Mouse (Mus musculus) midbrain, embryonic 12.5 days (tissue): ENCODE measurements at regions not wholly inside any gene's neighbourhood (a gene's known extent, or its start where the extent isn't known, plus 50 kb on each side); places are given as distances from the start of the nearest gene placed in this dataset.
A peak's percentile ranks its signal among the peaks of the same experiment; 100 is the strongest.

Source experiments
- ATAC-seq: fragments of 200-750 bp; cut with Nextera tagmentation; 2 replicates; pipeline ENCODE4 v1.8.0; 2017; ENCODE audit warnings: low read depth, moderate TSS enrichment, moderate library complexity; ENCODE audit not compliant: low FRiP score
- H3K27ac ChIP-seq: fragments of 300-500 bp; sonication (generic); replicated peaks from 2 replicates; pipeline ENCODE4 v1.5.1; 2016; ENCODE audit warnings: mild to moderate bottlenecking
- H3K27me3 ChIP-seq: fragments of 300-500 bp; sonication (generic); 2 replicates; pipeline ENCODE4 v1.6.1; 2016; ENCODE audit warnings: mild to moderate bottlenecking
- H3K36me3 ChIP-seq: fragments of 300-500 bp; sonication (generic); 2 replicates; pipeline ENCODE4 v1.6.1; 2016
- H3K4me1 ChIP-seq: fragments of 300-500 bp; sonication (generic); 2 replicates; pipeline ENCODE4 v1.6.1; 2016
- H3K4me2 ChIP-seq: fragments of 300-500 bp; sonication (generic); replicated peaks from 2 replicates; pipeline ENCODE4 v1.6.1; 2016; ENCODE audit warnings: mild to moderate bottlenecking, moderate library complexity
- H3K4me3 ChIP-seq: fragments of 300-500 bp; sonication (generic); 2 replicates; pipeline ENCODE4 v1.5.1; 2016; ENCODE audit warnings: mild to moderate bottlenecking
- H3K9ac ChIP-seq: fragments of 300-500 bp; sonication (generic); replicated peaks from 2 replicates; pipeline ENCODE4 v1.6.1; 2016; ENCODE audit warnings: mild to moderate bottlenecking, moderate library complexity
- H3K9me3 ChIP-seq: fragments of 300-500 bp; sonication (generic); 2 replicates; pipeline ENCODE4 v1.6.1; 2016; ENCODE audit warnings: mild to moderate bottlenecking
- WGBS: fragments of 180-500 bp; shearing (Covaris S2); methylation state at CpG from one replicate; pipeline ENCODE4 v1.1.7; 2016; 5-methylcytosine and 5-hydroxymethylcytosine counted together

- ATAC-seq, result no peak
- Histone ChIP-seq H3K36me3 (no peaks in the 10 kb centered on the region), H3K4me1 (no peaks in the 10 kb centered on the region), H3K27me3 (0 out of 2 replicates have a peak, but pooled peaks cover 4% of the 10 kb centered on the region), H3K9me3 (no peaks in the 10 kb centered on the region), H3K4me3 (no peak overlapping the region), H3K27ac (no peak overlapping the region), H3K4me2 (no peak overlapping the region), H3K9ac (no peak overlapping the region)
- WGBS, result 96% methylated on average over 6 of the region's 6 CpGs
These were observed 148.9 kb upstream of the Zdhhc25 start for GRCm38 (mm10) chr15:88451241-88451640.

DNA sequence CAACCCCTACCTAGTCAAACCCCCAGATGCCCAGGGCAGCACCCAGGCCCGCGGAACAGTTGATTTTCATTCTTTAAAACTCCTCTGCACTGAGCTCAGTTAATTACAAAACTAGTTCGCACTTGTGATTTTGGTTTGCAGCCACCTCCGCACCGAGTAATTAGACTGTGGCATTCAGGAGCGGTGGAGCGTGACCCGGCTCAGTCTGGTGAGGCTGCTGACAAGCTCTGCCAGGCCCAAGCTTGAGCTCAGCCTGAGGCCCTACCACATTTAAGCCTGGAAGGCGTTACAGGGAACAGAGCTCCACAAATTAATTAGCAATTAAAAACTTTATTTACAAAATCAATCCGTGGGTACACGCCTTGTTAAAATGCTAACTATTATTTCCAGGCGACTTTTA is 132.0 kb upstream of the Zdhhc25 start:
- H3K9ac ChIP-seq, result no peak overlapping the region
- no peaks in the 10 kb centered on the region for H3K9me3 ChIP-seq
- no peak overlapping the region for H3K4me2 ChIP-seq
- peaks cover 17% of the 10 kb centered on the region for H3K27me3 ChIP-seq
- ATAC-seq, result peak; percentile 74; the same call in 1 of the 2 replicates
- WGBS, result 11% methylated on average over 12 of the region's 12 CpGs
- H3K36me3 ChIP-seq, result no peaks in the 10 kb centered on the region
- no peak overlapping the region for H3K4me3 ChIP-seq
- no peak overlapping the region for H3K27ac ChIP-seq
- H3K4me1 ChIP-seq, result peaks cover 15% of the 10 kb centered on the region

DNA sequence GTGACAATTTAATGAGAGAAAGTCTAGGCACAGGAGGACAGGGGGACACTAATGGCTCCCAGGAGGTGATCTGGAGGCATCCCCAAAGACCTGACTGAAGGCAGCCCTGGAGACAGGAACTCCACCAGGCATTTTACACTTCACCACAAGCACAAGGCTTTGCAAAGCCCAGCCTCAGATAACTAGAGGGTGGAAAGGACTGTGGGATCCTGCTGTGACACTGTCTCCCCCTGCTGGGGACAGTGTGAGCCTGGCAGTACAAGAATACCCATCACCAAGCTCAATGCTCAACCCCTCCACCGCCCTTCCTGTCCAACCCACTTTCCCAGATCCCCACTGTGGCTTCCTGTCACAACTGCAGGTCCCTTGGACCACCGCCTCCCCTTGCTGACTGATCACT is 131.3 kb upstream of the Zdhhc25 start:
- Histone ChIP-seq H3K27me3 (peaks cover 17% of the 10 kb centered on the region), H3K4me3 (no peak overlapping the region), H3K4me2 (no peak overlapping the region), H3K36me3 (no peaks in the 10 kb centered on the region), H3K27ac (no peak overlapping the region), H3K9me3 (no peaks in the 10 kb centered on the region), H3K4me1 (peaks cover 20% of the 10 kb centered on the region), H3K9ac (no peak overlapping the region)
- ATAC-seq, result peak; percentile 58; the same call in 1 of the 2 replicates
- 39% methylated on average over 2 of the region's 2 CpGs for WGBS

DNA sequence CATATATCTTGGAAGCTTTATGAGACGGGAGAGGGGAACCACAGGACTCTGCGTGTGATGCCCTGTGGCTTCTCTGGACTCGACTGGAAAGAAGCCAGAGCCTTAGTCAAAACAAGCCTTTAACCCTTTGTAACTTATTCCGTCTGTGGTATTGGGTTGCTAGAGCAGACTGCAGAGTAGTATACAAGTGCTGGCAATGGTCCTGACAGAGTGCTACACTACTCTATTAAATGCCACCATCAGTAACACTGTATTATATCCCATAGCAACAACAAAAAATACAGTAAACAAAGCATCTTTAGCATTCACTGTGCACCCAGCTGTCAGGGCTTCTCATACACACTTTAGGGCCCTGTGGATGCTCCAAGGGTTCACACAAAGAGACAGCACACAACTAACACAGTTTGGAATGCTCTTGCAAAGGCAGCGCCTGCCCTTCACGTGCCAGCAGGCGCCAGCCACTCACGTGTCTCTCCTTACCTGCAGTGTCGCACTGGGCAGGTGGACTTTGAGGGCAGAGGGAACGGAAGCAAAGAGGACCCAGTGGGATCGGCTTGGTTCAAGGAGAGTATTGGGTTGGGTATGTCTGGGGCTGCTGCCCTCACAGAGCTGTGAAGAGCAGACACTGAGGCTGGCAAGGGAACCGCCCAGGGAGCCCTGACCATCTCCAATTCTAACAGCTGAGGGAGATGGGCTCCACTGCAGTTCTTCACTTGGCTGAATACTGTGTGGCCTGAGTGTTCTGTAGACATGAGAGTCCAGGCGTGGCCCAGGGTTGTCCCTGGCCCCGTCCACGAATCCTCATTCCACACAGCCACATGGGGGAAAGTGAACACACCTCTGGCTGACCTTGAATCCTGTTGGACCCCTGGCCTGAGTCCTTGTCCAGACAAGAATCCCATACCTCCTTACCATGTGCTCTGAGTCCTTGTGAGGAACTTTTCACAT is 130.3 kb upstream of the Zdhhc25 start:
- Histone ChIP-seq H3K27me3 (peaks cover 17% of the 10 kb centered on the region), H3K9ac (no peak overlapping the region), H3K36me3 (no peaks in the 10 kb centered on the region), H3K4me3 (no peak overlapping the region), H3K27ac (no peak overlapping the region), H3K9me3 (no peaks in the 10 kb centered on the region), H3K4me1 (peaks cover 20% of the 10 kb centered on the region), H3K4me2 (no peak overlapping the region)
- no peak for ATAC-seq
- WGBS, result 82% methylated on average over 15 of the region's 15 CpGs

- Histone ChIP-seq H3K27me3 (peaks cover 13% of the 10 kb centered on the region), H3K27ac (no peak overlapping the region), H3K4me3 (no peak overlapping the region), H3K9ac (no peak overlapping the region), H3K4me1 (peaks cover 19% of the 10 kb centered on the region), H3K4me2 (no peak overlapping the region), H3K36me3 (no peaks in the 10 kb centered on the region), H3K9me3 (no peaks in the 10 kb centered on the region)
- no peak for ATAC-seq
- WGBS, result 40% methylated on average over 18 of the region's 18 CpGs
These were observed 127.6 kb upstream of the Zdhhc25 start for GRCm38 (mm10) chr15:88472351-88473100.

DNA sequence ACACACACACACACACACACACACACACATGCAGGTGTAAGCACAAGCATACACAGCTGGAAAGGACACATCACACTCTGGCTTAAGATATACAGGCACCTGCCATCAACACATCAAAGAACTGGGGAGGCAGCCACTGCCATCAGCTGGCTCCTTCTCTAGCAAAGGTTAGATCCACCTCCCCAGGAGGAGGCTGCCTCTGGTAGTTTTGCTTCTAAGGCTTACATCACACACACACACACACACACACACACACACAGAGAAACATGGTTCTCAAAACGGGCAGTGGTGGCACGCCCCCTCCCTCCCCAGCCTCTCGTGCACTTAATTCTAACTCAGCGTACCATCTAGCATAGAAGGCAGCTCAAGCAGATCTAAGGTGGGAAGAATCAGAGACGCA is 126.9 kb upstream of the Zdhhc25 start:
- no peak for ATAC-seq
- no peak overlapping the region for H3K4me3 ChIP-seq
- 50% methylated on average over 5 of the region's 5 CpGs for WGBS

DNA sequence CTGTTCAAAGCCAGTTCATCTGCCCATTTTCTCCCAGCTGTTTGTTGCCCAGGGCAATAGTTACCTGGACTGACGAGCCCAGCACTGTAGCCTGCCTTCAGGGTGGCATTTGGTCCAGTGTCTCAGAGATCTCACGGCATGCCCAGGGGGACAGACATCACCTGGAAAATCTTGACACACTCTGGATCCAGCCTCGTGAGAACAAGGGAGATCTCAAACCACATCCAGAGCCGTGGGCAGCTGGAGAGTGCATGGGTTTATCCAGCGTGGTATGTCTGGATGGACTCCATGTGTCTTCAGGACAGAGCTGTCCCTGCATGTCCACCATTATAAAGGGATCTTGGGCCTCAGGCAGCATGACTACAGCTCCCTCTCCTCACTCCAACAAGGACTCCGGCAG is 116.6 kb upstream of the Zdhhc25 start:
- ATAC-seq, result no peak
- H3K27ac ChIP-seq, result no peak overlapping the region
- WGBS, result 73% methylated on average over 6 of the region's 6 CpGs

More for the DNA sequence above, 126.9 kb upstream of the Zdhhc25 start:
- peaks cover 13% of the 10 kb centered on the region for H3K27me3 ChIP-seq
- H3K9ac ChIP-seq, result no peak overlapping the region
- H3K4me1 ChIP-seq, result peaks cover 15% of the 10 kb centered on the region; the same call in 1 of the 2 replicates
- no peak overlapping the region for H3K4me2 ChIP-seq
- no peaks in the 10 kb centered on the region for H3K9me3 ChIP-seq
- no peak overlapping the region for H3K27ac ChIP-seq
- no peaks in the 10 kb centered on the region for H3K36me3 ChIP-seq

GRCm38 (mm10) chr15:88489715-88490114 is 110.4 kb upstream of the Zdhhc25 start:
- 86% methylated on average over 7 of the region's 7 CpGs for WGBS

More for the DNA sequence above, 116.6 kb upstream of the Zdhhc25 start:
- Histone ChIP-seq H3K9me3 (0 out of 2 replicates have a peak, but pooled peaks cover 2% of the 10 kb centered on the region), H3K4me2 (no peak overlapping the region), H3K4me1 (no peaks in the 10 kb centered on the region), H3K4me3 (no peak overlapping the region), H3K27me3 (no peaks in the 10 kb centered on the region), H3K36me3 (no peaks in the 10 kb centered on the region), H3K9ac (no peak overlapping the region)

DNA sequence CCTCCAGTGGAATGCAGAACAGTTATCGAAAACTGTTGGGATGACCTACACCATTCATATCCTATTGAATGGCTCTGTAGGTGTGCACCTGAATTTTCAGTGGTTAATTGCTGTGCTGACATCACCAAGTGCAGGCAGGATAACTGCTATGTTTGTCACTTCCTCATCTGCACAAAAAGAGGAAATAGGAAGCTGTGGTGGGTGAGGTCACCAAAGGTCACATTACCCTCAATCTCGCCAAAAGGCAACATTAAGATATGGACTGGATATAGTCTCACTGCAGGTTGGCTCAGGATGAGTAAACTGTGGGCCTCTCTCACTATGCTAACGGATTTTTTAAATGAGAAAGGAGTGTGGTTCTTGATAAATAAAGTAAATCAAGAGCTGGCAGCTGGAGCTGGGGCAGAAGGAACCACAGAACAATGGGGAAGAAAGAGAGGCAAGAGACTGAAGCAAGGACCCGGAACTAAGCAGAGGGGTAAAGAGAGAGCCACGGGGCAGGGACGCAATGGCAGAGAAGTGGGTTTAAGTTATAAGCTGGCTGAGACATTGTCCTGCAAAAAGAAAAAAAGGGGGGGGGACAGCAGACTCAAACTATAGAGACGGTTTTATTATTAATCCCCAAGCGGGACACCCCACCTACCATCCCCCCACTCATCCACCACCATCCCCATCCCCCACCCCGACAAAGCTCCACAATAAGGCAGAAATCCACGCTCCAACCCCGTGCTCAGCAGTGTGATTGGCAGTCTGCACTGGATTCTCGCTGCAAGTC is 109.6 kb upstream of the Zdhhc25 start:
- 27% methylated on average over 12 of the region's 12 CpGs for WGBS
- peak overlapping the region; percentile 17 for H3K4me2 ChIP-seq
- no peak for ATAC-seq
- no peak overlapping the region for H3K9ac ChIP-seq
- peaks cover 11% of the 10 kb centered on the region; the same call in 1 of the 2 replicates for H3K4me1 ChIP-seq
- no peaks in the 10 kb centered on the region for H3K36me3 ChIP-seq
- no peak overlapping the region for H3K4me3 ChIP-seq
- no peak overlapping the region for H3K27ac ChIP-seq
- H3K27me3 ChIP-seq, result no peaks in the 10 kb centered on the region
- H3K9me3 ChIP-seq, result no peaks in the 10 kb centered on the region

More at GRCm38 (mm10) chr15:88489715-88490114, 110.4 kb upstream of the Zdhhc25 start:
- Histone ChIP-seq H3K36me3 (no peaks in the 10 kb centered on the region), H3K27ac (no peak overlapping the region), H3K27me3 (no peaks in the 10 kb centered on the region), H3K9me3 (no peaks in the 10 kb centered on the region), H3K4me3 (no peak overlapping the region), H3K4me2 (no peak overlapping the region), H3K4me1 (peaks cover 11% of the 10 kb centered on the region; the same call in 1 of the 2 replicates), H3K9ac (no peak overlapping the region)
- no peak for ATAC-seq

DNA sequence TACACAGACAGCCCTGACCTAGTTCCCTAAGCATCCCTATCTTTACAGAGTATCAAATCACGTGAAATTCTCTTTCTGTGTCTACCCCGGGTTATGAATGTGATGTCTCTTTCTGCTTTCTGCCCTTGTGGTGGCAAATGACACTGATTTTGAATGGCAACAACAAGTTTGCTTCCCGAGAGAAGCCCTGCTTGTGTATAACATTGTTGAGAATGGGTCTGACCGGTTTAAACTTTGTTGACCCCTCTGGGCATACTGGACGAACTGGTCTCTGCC is 109.1 kb upstream of the Zdhhc25 start:
- H3K4me3 ChIP-seq, result no peak overlapping the region
- 49% methylated on average over 5 of the region's 5 CpGs for WGBS
- H3K27ac ChIP-seq, result no peak overlapping the region
- H3K36me3 ChIP-seq, result no peaks in the 10 kb centered on the region
- no peak overlapping the region for H3K9ac ChIP-seq
- H3K4me2 ChIP-seq, result peak overlapping the region; percentile 17
- no peak for ATAC-seq
- peaks cover 11% of the 10 kb centered on the region; the same call in 1 of the 2 replicates for H3K4me1 ChIP-seq
- H3K27me3 ChIP-seq, result no peaks in the 10 kb centered on the region
- no peaks in the 10 kb centered on the region for H3K9me3 ChIP-seq

- WGBS, result 82% methylated on average over 7 of the region's 7 CpGs
- Histone ChIP-seq H3K27me3 (no peaks in the 10 kb centered on the region), H3K27ac (no peak overlapping the region), H3K4me1 (no peaks in the 10 kb centered on the region), H3K4me3 (no peak overlapping the region), H3K9me3 (0 out of 2 replicates have a peak, but pooled peaks cover 3% of the 10 kb centered on the region), H3K4me2 (no peak overlapping the region), H3K9ac (no peak overlapping the region), H3K36me3 (no peaks in the 10 kb centered on the region)
- ATAC-seq, result no peak
These were observed 102.1 kb upstream of the Zdhhc25 start for GRCm38 (mm10) chr15:88497957-88498356.
